Mouse (Mus musculus) adrenal gland, adult 18-20 months (tissue): ENCODE measurements around the gene Adh7. TPM values are rescaled to one million over a fixed set of nuclear protein-coding genes. Genes with fewer than 3 reads are reported as not detected.

Source experiments
- DNase-seq, 2 experiments: peaks; one replicate each; pipeline ENCODE4 v3.0.0; 2021 to 2022; ENCODE audit warnings: low spot score in 2 of 2
- total RNA-seq, 2 experiments: library from RNA; stranded (reverse); gene quantifications; 1 replicate in 1 of 2; 2 replicates in 1 of 2; pipeline ENCODE4 v1.2.3; 2021

The Adh7 gene
- total RNA-seq, 2 experiments from 2014 or later: 2.8 to 129 TPM

- no peak for DNase-seq
Observed at GRCm38 (mm10) chr3:138248011-138248410, 30.5 kb downstream of the Adh7 start.

GRCm38 (mm10) chr3:138248746-138249145 is 31.2 kb downstream of the Adh7 start:
- no peak for DNase-seq

GRCm38 (mm10) chr3:138251156-138251555 is 33.6 kb downstream of the Adh7 start:
- no peak for DNase-seq

- no peak for DNase-seq
Observed at GRCm38 (mm10) chr3:138254205-138254604, 36.6 kb downstream of the Adh7 start.

- DNase-seq: no peak
Observed at GRCm38 (mm10) chr3:138255366-138255765, 37.8 kb downstream of the Adh7 start.

- no peak for DNase-seq
Observed at GRCm38 (mm10) chr3:138255780-138256550, 38.4 kb downstream of the Adh7 start.

- DNase-seq: no peak
Observed at GRCm38 (mm10) chr3:138260721-138261669, 43.4 kb downstream of the Adh7 start, which contains the start of gene Adh1. TSS of gene Adh1 (plus strand) at chr3:138260991.

- DNase-seq: no peak
Observed at GRCm38 (mm10) chr3:138262568-138262967, 45.0 kb downstream of the Adh7 start.

GRCm38 (mm10) chr3:138263154-138263930 is 45.8 kb downstream of the Adh7 start:
- DNase-seq: no peak

- DNase-seq: no peak
Observed at GRCm38 (mm10) chr3:138264648-138265047, 47.1 kb downstream of the Adh7 start.

GRCm38 (mm10) chr3:138270507-138270906 is 52.9 kb downstream of the Adh7 start:
- DNase-seq: no peak

GRCm38 (mm10) chr3:138271297-138271696 is 53.7 kb downstream of the Adh7 start:
- no peak for DNase-seq

- no peak for DNase-seq
Observed at GRCm38 (mm10) chr3:138273080-138273479, 55.5 kb downstream of the Adh7 start.

- no peak for DNase-seq
Observed at GRCm38 (mm10) chr3:138275100-138275499, 57.5 kb downstream of the Adh7 start.

GRCm38 (mm10) chr3:138282556-138282955 is 65.0 kb downstream of the Adh7 start:
- DNase-seq: no peak

Other genes with a start within 250 kb of the Adh7 start
- 1 to 10 TPM; 2.9 to 4.5 TPM for gene Dapp1, start 236.2 kb upstream of the Adh7 start, total RNA-seq
- under 1 TPM; 0.07 to 0.10 TPM for gene 1110002E22Rik, start 152.7 kb upstream of the Adh7 start, total RNA-seq
- gene Gm5105, start 150.4 kb upstream of the Adh7 start, total RNA-seq: not detected
- gene Trmt10a, start 74.3 kb upstream of the Adh7 start, total RNA-seq: 10 to 100 TPM in 1 of 2 experiments, 1 to 10 TPM in 1; 7.6 to 10.8 TPM
- gene Mttp, start 72.8 kb upstream of the Adh7 start, total RNA-seq: 10 to 100 TPM in 1 of 2 experiments, 1 to 10 TPM in 1; 3.7 to 10.4 TPM
- not detected for gene 4930579F01Rik, start 23.9 kb upstream of the Adh7 start, total RNA-seq
- 1,000 to 10,000 TPM in 1 of 2 experiments, 100 to 1,000 TPM in 1; 384 to 6,834 TPM for gene Adh1, start 43.2 kb downstream of the Adh7 start, total RNA-seq
- gene Adh6a, start 95.5 kb downstream of the Adh7 start, total RNA-seq: not detected
- under 1 TPM in 1 of 2 experiments, not detected in 1; 0.58 TPM for gene Adh6b, start 124.0 kb downstream of the Adh7 start, total RNA-seq
- gene Adh4, start 197.7 kb downstream of the Adh7 start, total RNA-seq: 1 to 10 TPM in 1 of 2 experiments, under 1 TPM in 1; 0.80 to 2.3 TPM
- gene Adh5, start 225.3 kb downstream of the Adh7 start, total RNA-seq: 100 to 1,000 TPM; 139 to 209 TPM